Mouse (Mus musculus): ENCODE results near the gene Olfr1229. TPM values are rescaled to one million over a fixed set of nuclear protein-coding genes. Genes with fewer than 3 reads are reported as not detected.

The Olfr1229 gene
- polyA plus RNA-seq (2016; fragmentation: Nextera tagmentation; extraction: Ambion mirVana), result not detected in 2 replicates

DNA sequence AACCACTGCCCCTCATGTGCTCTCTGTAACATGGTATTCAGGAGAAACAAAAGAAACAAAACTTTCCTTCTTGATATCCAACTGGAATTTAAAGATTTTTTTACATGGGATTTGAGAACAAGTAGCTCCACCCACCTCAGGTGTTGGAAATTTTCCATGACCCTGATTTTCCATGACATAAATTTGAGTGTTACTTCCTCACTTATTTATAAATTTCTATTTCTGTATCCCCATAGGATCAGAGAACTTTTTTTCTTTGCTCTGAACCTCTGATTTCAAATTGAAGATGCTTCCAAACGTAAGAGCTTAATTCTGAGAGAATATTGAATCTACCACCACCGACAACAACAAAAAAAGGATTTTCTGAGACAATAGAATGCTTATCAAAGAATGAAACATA is at the start of gene Olfr1229:
Olfr1229 (minus strand) TSS at position 101 of the 400 bp plus-strand sequence.
- no peak for ATAC-seq (ENCODE audit: insufficient number of reproducible peaks, insufficient read depth, low FRiP score, low TSS enrichment, low read depth)
- H3K9ac ChIP-seq (replicated peaks), result no peak within 1 kb of the TSS
- H3K27me3 ChIP-seq, result no peaks in the 10 kb centered on the region
- H3K36me3 ChIP-seq, result no peaks in the 10 kb centered on the region
- H3K4me1 ChIP-seq (replicated peaks), result no peaks in the 10 kb centered on the region
- no peak within 1 kb of the TSS for H3K4me2 ChIP-seq
- H3K4me3 ChIP-seq (replicated peaks), result no peak within 1 kb of the TSS
- no peaks in the 10 kb centered on the region for H3K9me3 ChIP-seq
- WGBS, result 76% methylated on average over 2 of the region's 2 CpGs
- H3K27ac ChIP-seq, result no peak within 1 kb of the TSS

DNA sequence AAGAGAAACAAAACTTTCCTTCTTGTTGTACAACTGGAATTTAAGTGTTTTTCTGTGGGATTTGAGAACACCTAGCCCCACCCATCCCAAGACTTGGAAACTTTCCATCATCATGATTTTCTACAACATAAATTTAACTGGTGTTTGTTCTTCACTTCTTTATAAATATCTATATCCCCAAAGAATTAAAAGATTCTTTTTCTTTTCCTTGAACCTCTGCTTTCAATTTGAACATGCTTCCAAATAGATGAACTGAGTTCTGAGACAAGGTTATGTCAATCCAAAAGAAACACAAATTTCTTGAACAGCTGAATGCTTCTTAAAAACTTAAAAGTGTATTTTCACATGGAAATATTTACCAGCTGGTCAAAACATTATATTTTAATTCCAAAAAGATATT is 41.8 kb upstream of the Olfr1229 start, which contains the start of gene Olfr1232:
Olfr1232 (minus strand) TSS at position 101 of the 400 bp plus-strand sequence.
- no peak within 1 kb of the TSS for H3K4me2 ChIP-seq
- H3K27ac ChIP-seq, result no peak within 1 kb of the TSS
- no peaks in the 10 kb centered on the region for H3K36me3 ChIP-seq
- no peak within 1 kb of the TSS for H3K4me3 ChIP-seq (replicated peaks)
- H3K9me3 ChIP-seq, result no peaks in the 10 kb centered on the region
- ATAC-seq (ENCODE audit: insufficient number of reproducible peaks, insufficient read depth, low FRiP score, low TSS enrichment, low read depth), result no peak
- H3K4me1 ChIP-seq (replicated peaks), result no peaks in the 10 kb centered on the region
- no peak within 1 kb of the TSS for H3K9ac ChIP-seq (replicated peaks)
- H3K27me3 ChIP-seq, result no peaks in the 10 kb centered on the region

DNA sequence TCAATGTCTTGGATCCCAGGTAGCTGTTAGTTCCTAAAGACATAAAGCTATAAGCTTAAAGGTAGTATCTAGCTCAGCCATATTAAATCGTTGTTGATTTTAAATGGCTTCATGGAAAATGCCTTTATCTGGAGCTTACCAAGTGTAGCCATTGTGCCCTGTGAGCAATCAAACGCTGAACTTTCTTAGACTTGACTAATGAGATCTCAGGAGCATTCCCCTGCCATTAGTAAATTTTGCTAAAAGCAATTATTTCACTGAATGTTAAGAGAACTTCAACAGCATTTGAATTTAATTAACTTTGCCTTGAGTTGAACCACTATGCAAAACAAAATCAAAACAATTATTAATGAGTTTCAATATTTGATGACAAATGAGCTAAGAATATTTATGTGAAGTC is 19.2 kb upstream of the Olfr1229 start, which contains the start of gene Olfr1231:
Olfr1231 (minus strand) TSS at position 101 of the 400 bp plus-strand sequence.
- Histone ChIP-seq H3K4me2 (no peak within 1 kb of the TSS), H3K4me1 (replicated peaks) (no peaks in the 10 kb centered on the region), H3K36me3 (no peaks in the 10 kb centered on the region), H3K27me3 (no peaks in the 10 kb centered on the region), H3K4me3 (replicated peaks) (no peak within 1 kb of the TSS), H3K9ac (replicated peaks) (no peak within 1 kb of the TSS), H3K27ac (no peak within 1 kb of the TSS), H3K9me3 (no peaks in the 10 kb centered on the region)
- no peak for ATAC-seq (ENCODE audit: insufficient number of reproducible peaks, insufficient read depth, low FRiP score, low TSS enrichment, low read depth)
- WGBS, result 69% methylated on average over 2 of the region's 2 CpGs

DNA sequence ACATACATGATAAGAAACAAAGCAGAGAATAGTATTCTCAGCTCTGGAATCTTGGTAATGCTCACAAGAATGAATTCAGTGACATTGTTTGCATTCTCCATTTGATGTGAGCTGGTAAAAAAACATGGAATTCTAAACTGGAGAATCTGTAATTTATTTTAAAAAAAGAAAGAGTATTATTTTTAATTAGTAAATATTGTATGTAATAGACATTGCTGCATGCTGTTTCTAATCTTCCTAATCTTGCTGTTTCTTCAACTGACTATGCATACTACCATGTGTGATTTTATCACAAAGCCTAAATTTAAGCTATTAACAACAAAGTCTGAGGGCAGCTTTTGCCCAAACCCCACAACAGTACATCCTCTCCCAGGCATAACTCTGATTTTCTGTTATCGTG is 9.4 kb upstream of the Olfr1229 start, which contains the start of gene Olfr1230:
Olfr1230 (minus strand) TSS at position 101 of the 400 bp plus-strand sequence.
- H3K36me3 ChIP-seq, result no peaks in the 10 kb centered on the region
- no peaks in the 10 kb centered on the region for H3K4me1 ChIP-seq (replicated peaks)
- no peak within 1 kb of the TSS for H3K4me3 ChIP-seq (replicated peaks)
- no peaks in the 10 kb centered on the region for H3K9me3 ChIP-seq
- H3K27me3 ChIP-seq, result no peaks in the 10 kb centered on the region
- WGBS, result 90% methylated on average over 1 of the region's 1 CpGs
- H3K27ac ChIP-seq, result no peak within 1 kb of the TSS
- ATAC-seq (ENCODE audit: insufficient number of reproducible peaks, insufficient read depth, low FRiP score, low TSS enrichment, low read depth), result no peak
- H3K4me2 ChIP-seq, result no peak within 1 kb of the TSS
- H3K9ac ChIP-seq (replicated peaks), result no peak within 1 kb of the TSS

DNA sequence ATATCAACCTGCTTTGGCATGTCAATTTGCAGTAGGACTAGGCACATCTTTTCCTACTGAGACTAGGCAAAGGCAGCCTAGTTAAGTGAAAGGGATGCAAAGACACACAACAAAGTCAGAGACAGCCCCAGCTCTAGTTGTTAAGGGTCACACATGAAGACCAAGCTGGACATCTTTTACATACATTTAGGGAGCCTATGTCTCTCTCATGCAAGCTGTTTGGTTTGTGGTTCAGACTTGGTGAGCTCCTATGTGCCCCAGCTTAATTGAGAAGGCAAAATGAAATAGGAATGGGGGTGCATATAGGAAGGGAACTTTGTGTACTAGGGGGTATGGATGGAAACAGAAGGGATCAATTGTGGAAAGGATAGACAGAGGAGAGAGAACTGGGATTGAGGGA is 33.9 kb downstream of the Olfr1229 start, which contains the start of gene Olfr1228:
Olfr1228 (minus strand) TSS at position 101 of the 400 bp plus-strand sequence.
- no peak for ATAC-seq (ENCODE audit: insufficient number of reproducible peaks, insufficient read depth, low FRiP score, low TSS enrichment, low read depth)
- H3K4me3 ChIP-seq (replicated peaks), result no peak within 1 kb of the TSS

More for the DNA sequence above, 33.9 kb downstream of the Olfr1229 start, which contains the start of gene Olfr1228:
- H3K27ac ChIP-seq, result no peak within 1 kb of the TSS
- H3K4me1 ChIP-seq (replicated peaks), result no peaks in the 10 kb centered on the region
- H3K36me3 ChIP-seq, result no peaks in the 10 kb centered on the region
- H3K4me2 ChIP-seq, result no peak within 1 kb of the TSS
- H3K27me3 ChIP-seq, result no peaks in the 10 kb centered on the region
- H3K9ac ChIP-seq (replicated peaks), result no peak within 1 kb of the TSS
- no peaks in the 10 kb centered on the region for H3K9me3 ChIP-seq

Other genes with a start within 250 kb of the Olfr1229 start
- not detected in 2 replicates for gene Olfr1218, start 226.8 kb downstream of the Olfr1229 start, polyA plus RNA-seq (2016; fragmentation: Nextera tagmentation; extraction: Ambion mirVana)
- gene Olfr1219, start 204.5 kb downstream of the Olfr1229 start, polyA plus RNA-seq (2016; fragmentation: Nextera tagmentation; extraction: Ambion mirVana), result not detected in 2 replicates
- not detected in 2 replicates for gene Olfr1220, start 181.2 kb downstream of the Olfr1229 start, polyA plus RNA-seq (2016; fragmentation: Nextera tagmentation; extraction: Ambion mirVana)
- gene Olfr1221, start 170.7 kb downstream of the Olfr1229 start, polyA plus RNA-seq (2016; fragmentation: Nextera tagmentation; extraction: Ambion mirVana), result not detected in 2 replicates
- not detected in 2 replicates for gene Olfr1222, start 155.0 kb downstream of the Olfr1229 start, polyA plus RNA-seq (2016; fragmentation: Nextera tagmentation; extraction: Ambion mirVana)
- gene Olfr1223, start 136.5 kb downstream of the Olfr1229 start, polyA plus RNA-seq (2016; fragmentation: Nextera tagmentation; extraction: Ambion mirVana), result not detected in 2 replicates
- not detected in 2 replicates for gene Olfr1224-ps1, start 123.9 kb downstream of the Olfr1229 start, polyA plus RNA-seq (2016; fragmentation: Nextera tagmentation; extraction: Ambion mirVana)
- not detected in 2 replicates for gene Olfr1225, start 113.3 kb downstream of the Olfr1229 start, polyA plus RNA-seq (2016; fragmentation: Nextera tagmentation; extraction: Ambion mirVana)
- gene Olfr1226, start 88.0 kb downstream of the Olfr1229 start, polyA plus RNA-seq (2016; fragmentation: Nextera tagmentation; extraction: Ambion mirVana), result not detected in 2 replicates
- gene Olfr1228, start 34.0 kb downstream of the Olfr1229 start, polyA plus RNA-seq (2016; fragmentation: Nextera tagmentation; extraction: Ambion mirVana), result not detected in 2 replicates
- gene Olfr1230, start 9.3 kb upstream of the Olfr1229 start, polyA plus RNA-seq (2016; fragmentation: Nextera tagmentation; extraction: Ambion mirVana), result not detected in 2 replicates
- not detected in 2 replicates for gene Olfr1231, start 19.1 kb upstream of the Olfr1229 start, polyA plus RNA-seq (2016; fragmentation: Nextera tagmentation; extraction: Ambion mirVana)
- not detected in 2 replicates for gene Olfr1232, start 41.7 kb upstream of the Olfr1229 start, polyA plus RNA-seq (2016; fragmentation: Nextera tagmentation; extraction: Ambion mirVana)
- not detected in 2 replicates for gene Olfr1233, start 54.4 kb upstream of the Olfr1229 start, polyA plus RNA-seq (2016; fragmentation: Nextera tagmentation; extraction: Ambion mirVana)
- not detected in 2 replicates for gene Olfr1234, start 76.9 kb upstream of the Olfr1229 start, polyA plus RNA-seq (2016; fragmentation: Nextera tagmentation; extraction: Ambion mirVana)
- gene Olfr1238, start 121.7 kb upstream of the Olfr1229 start, polyA plus RNA-seq (2016; fragmentation: Nextera tagmentation; extraction: Ambion mirVana), result not detected in 2 replicates
- gene Olfr1239, start 132.4 kb upstream of the Olfr1229 start, polyA plus RNA-seq (2016; fragmentation: Nextera tagmentation; extraction: Ambion mirVana), result not detected in 2 replicates
- gene Olfr1240, start 155.0 kb upstream of the Olfr1229 start, polyA plus RNA-seq (2016; fragmentation: Nextera tagmentation; extraction: Ambion mirVana), result not detected in 2 replicates
- not detected in 2 replicates for gene Olfr1241, start 199.1 kb upstream of the Olfr1229 start, polyA plus RNA-seq (2016; fragmentation: Nextera tagmentation; extraction: Ambion mirVana)
- gene Olfr1242, start 210.3 kb upstream of the Olfr1229 start, polyA plus RNA-seq (2016; fragmentation: Nextera tagmentation; extraction: Ambion mirVana), result not detected in 2 replicates
- gene Olfr1243, start 243.5 kb upstream of the Olfr1229 start, polyA plus RNA-seq (2016; fragmentation: Nextera tagmentation; extraction: Ambion mirVana), result not detected in 2 replicates

Data from limb, embryonic 12.5 days (tissue).